In the genomic region with DNA sequence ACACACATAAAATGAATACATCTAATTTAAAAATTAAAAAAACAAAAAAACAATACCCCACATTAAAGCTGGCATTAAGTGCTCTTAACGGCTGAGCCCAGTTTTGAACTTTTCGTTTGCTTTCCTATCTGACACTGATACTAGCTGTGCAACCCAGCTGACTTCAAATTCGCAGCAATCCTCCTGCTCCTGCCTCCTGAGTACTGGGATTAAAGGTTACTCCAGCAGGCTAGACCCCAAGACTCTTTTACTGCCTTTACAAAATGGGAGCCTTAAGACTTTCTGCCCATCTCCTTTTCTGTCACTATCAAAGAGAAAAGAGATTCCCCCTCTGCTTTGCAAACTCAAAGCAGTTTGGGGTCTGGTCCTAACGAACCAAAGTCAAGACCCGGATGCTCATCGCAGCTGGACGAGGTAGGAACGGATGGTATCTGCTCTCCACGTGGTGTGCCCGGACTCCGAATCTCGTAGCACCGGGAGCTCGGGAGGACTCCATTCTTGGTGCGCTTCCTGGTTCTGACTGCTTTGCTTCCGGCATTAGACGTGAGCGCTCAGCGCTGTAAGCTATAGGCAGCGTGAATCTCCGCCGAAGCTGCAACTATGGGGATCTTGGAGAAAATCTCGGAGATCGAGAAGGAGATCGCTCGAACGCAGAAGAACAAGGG, we compare ENCODE assay signal across 8 mouse cellular contexts. TPM values are rescaled to one million over a fixed set of nuclear protein-coding genes. Genes with fewer than 3 reads are reported as not detected.
DNase-seq lines count a peak whose midpoint lies in the region; ATAC-seq and TF ChIP-seq lines count a peak whose summit lies in the region.

TSS of gene Drg2 (plus strand) at position 512 of the 665 bp plus-strand sequence.

- intact Hi-C loops in heart, postnatal 36 days (cut with DNase I): no loop called here

- no peak for TF ChIP-seq CTCF in G1E (IDR thresholded peaks at IDR 0.05; ENCODE audit: low read depth, low read length)
- no peak for TF ChIP-seq CTCF in layer of hippocampus, adult 2 months (conservative IDR thresholded peaks at IDR 0.05)
- no peak for TF ChIP-seq CTCF in lung, embryonic 14.5 days (IDR thresholded peaks at IDR 0.05; ENCODE audit: low read depth)
- TF ChIP-seq CTCF in olfactory bulb, adult 2 months (IDR thresholded peaks at IDR 0.05; ENCODE audit: insufficient read depth, low read depth, low read length): no peak
- TF ChIP-seq CTCF in thymus, adult 2 months (IDR thresholded peaks at IDR 0.05; ENCODE audit: borderline replicate concordance, control insufficient read depth, extremely low read depth, insufficient read depth, low read length, poor library complexity): no peak

- peak within 1 kb of the TSS; percentile 86 for H3K4me2 ChIP-seq in forebrain, embryonic 16.5 days (ENCODE audit: low read length)
- peak within 1 kb of the TSS; percentile 93 for H3K4me2 ChIP-seq in lung, embryonic 14.5 days

- peak within 1 kb of the TSS; percentile 43; the same call in 1 of the 2 replicates for H3K27ac ChIP-seq in forebrain, embryonic 16.5 days (ENCODE audit: low read length)
- peak within 1 kb of the TSS; percentile 82 for H3K27ac ChIP-seq in layer of hippocampus, adult 2 months
- H3K27ac ChIP-seq in lung, embryonic 14.5 days (ENCODE audit: low read depth): no peak within 1 kb of the TSS
- peak within 1 kb of the TSS; percentile 59 for H3K27ac ChIP-seq in olfactory bulb, adult 2 months (ENCODE audit: insufficient read depth, low read depth, low read length)
- H3K27ac ChIP-seq in thymus, adult 2 months (ENCODE audit: control insufficient read depth, insufficient read depth, low read length): peak within 1 kb of the TSS; percentile 9; the same call in 1 of the 2 replicates

- ATAC-seq in G1E (ENCODE audit: extremely low read depth, insufficient number of reproducible peaks, low FRiP score, poor library complexity, severe bottlenecking): peak; percentile 76
- ATAC-seq in forebrain, embryonic 16.5 days: peak; percentile 98
- ATAC-seq in lung, embryonic 14.5 days (ENCODE audit: insufficient read depth): peak; percentile 93

- no peaks in the 10 kb centered on the region for H3K27me3 ChIP-seq in G1E (ENCODE audit: insufficient read depth, low read length)
- H3K27me3 ChIP-seq in forebrain, embryonic 16.5 days (replicated peaks; ENCODE audit: control insufficient read depth, insufficient read depth, low read length): no peaks in the 10 kb centered on the region
- H3K27me3 ChIP-seq in lung, embryonic 14.5 days (ENCODE audit: insufficient read depth, low read length): no peaks in the 10 kb centered on the region
- no peaks in the 10 kb centered on the region for H3K27me3 ChIP-seq in thymus, adult 2 months (ENCODE audit: control insufficient read depth, insufficient read depth, low read length)

- peak within 1 kb of the TSS; percentile 80 for H3K4me3 ChIP-seq in G1E (ENCODE audit: low read depth, low read length)
- peak within 1 kb of the TSS; percentile 69 for H3K4me3 ChIP-seq in forebrain, embryonic 16.5 days (replicated peaks; ENCODE audit: low read length)
- peak within 1 kb of the TSS; percentile 83 for H3K4me3 ChIP-seq in layer of hippocampus, adult 2 months
- peak within 1 kb of the TSS; percentile 72 for H3K4me3 ChIP-seq in lung, embryonic 14.5 days (ENCODE audit: low read depth, low read length)
- peak within 1 kb of the TSS; percentile 75 for H3K4me3 ChIP-seq in olfactory bulb, adult 2 months (ENCODE audit: insufficient read depth, low read depth, low read length)
- H3K4me3 ChIP-seq in thymus, adult 2 months (ENCODE audit: control insufficient read depth, insufficient read depth, low read length): peak within 1 kb of the TSS; percentile 71

- peaks cover 43% of the 10 kb centered on the region for H3K36me3 ChIP-seq in G1E (replicated peaks)
- peaks cover 9% of the 10 kb centered on the region for H3K36me3 ChIP-seq in forebrain, embryonic 16.5 days (ENCODE audit: control insufficient read depth, insufficient read depth)
- peaks cover 30% of the 10 kb centered on the region for H3K36me3 ChIP-seq in lung, embryonic 14.5 days (ENCODE audit: insufficient read depth)
- H3K36me3 ChIP-seq in thymus, adult 2 months (ENCODE audit: control insufficient read depth, insufficient read depth, low read length): 0 out of 2 replicates have a peak, but pooled peaks cover 8% of the 10 kb centered on the region

- peak within 1 kb of the TSS; percentile 73 for H3K9ac ChIP-seq in forebrain, embryonic 16.5 days (replicated peaks; ENCODE audit: low read depth, low read length)
- peak within 1 kb of the TSS; percentile 88 for H3K9ac ChIP-seq in lung, embryonic 14.5 days

- TF ChIP-seq POLR2A in olfactory bulb, adult 2 months (IDR thresholded peaks at IDR 0.05; ENCODE audit: insufficient read depth, low read depth, low read length): peak; percentile 63; the same call in 1 of the 2 replicates
- no peak for TF ChIP-seq POLR2A in thymus, adult 2 months (IDR thresholded peaks at IDR 0.05; ENCODE audit: control insufficient read depth, extremely low read depth, insufficient read depth, low read length, poor library complexity)

- 5% methylated on average over 27 of the region's 27 CpGs for WGBS in forebrain, embryonic 16.5 days
- WGBS in lung, embryonic 14.5 days: 5% methylated on average over 27 of the region's 27 CpGs
- 6% methylated on average over 27 of the region's 27 CpGs for WGBS in olfactory bulb, adult 2 months
- WGBS in thymus, adult 2 months: 7% methylated on average over 27 of the region's 27 CpGs

- H3K4me1 ChIP-seq in G1E (ENCODE audit: insufficient read depth, low read depth, low read length): peaks cover 30% of the 10 kb centered on the region
- peaks cover 10% of the 10 kb centered on the region for H3K4me1 ChIP-seq in forebrain, embryonic 16.5 days (replicated peaks; ENCODE audit: control insufficient read depth, insufficient read depth, low read length)
- 0 out of 2 replicates have a peak, but pooled peaks cover 5% of the 10 kb centered on the region for H3K4me1 ChIP-seq in lung, embryonic 14.5 days (ENCODE audit: insufficient read depth)
- H3K4me1 ChIP-seq in olfactory bulb, adult 2 months (ENCODE audit: control insufficient read depth, insufficient read depth, low read length): peaks cover 14% of the 10 kb centered on the region
- peaks cover 7% of the 10 kb centered on the region for H3K4me1 ChIP-seq in thymus, adult 2 months (replicated peaks; ENCODE audit: control insufficient read depth, insufficient read depth, low read length)

- peak; percentile 83 for DNase-seq in G1E (ENCODE audit: low spot score)
- peak; percentile 79 to 90 for DNase-seq in cerebellum, adult 18-20 months
- peak; percentile 87 to 89 for DNase-seq in heart, postnatal 36 days
- peak; percentile 90 to 92 for DNase-seq in layer of hippocampus, adult 2 months (ENCODE audit: low spot score in 2 of 2)
- peak; percentile 96 for DNase-seq in lung, embryonic 14.5 days
- DNase-seq in thymus, adult 2 months: peak; percentile 87

- no peaks in the 10 kb centered on the region; the same call in 1 of the 2 replicates for H3K9me3 ChIP-seq in G1E (replicated peaks)
- H3K9me3 ChIP-seq in forebrain, embryonic 16.5 days (ENCODE audit: control insufficient read depth, low read length): no peaks in the 10 kb centered on the region
- H3K9me3 ChIP-seq in lung, embryonic 14.5 days (ENCODE audit: low read depth, low read length): no peaks in the 10 kb centered on the region

RNA-seq across cellular contexts. Expression of gene Drg2, which starts in this region (rescaled TPM):
- total RNA-seq in G1E (2014; fragmentation: Nextera tagmentation) (52.1 and 55.7 TPM in 2 replicates), G1E (2017) (42.0 and 57.6 TPM in 2 replicates)
- polyA plus RNA-seq in G1E (2012): 56.3 and 62.0 TPM in 2 replicates
- polyA plus RNA-seq in forebrain, embryonic 16.5 days (2015; fragmentation: Nextera tagmentation; extraction: Ambion mirVana): 103 TPM in 2 replicates
- 10 to 100 TPM; 28.6 to 32.0 TPM for total RNA-seq in heart, postnatal 36 days (2021)
- total RNA-seq in layer of hippocampus, adult 2 months (2021): 10 to 100 TPM; 77.1 to 79.4 TPM
- polyA plus RNA-seq in lung, embryonic 14.5 days (2014; fragmentation: Nextera tagmentation; extraction: Ambion mirVana): 105 and 109 TPM in 2 replicates
- polyA plus RNA-seq in olfactory bulb, adult 2 months (2012; ENCODE audit: insufficient read depth, insufficient read length, low replicate concordance, missing spikeins): not detected in 2 replicates
- polyA plus RNA-seq in thymus, adult 2 months (2012; rRNA removed): 59.9 and 60.7 TPM in 2 replicates

Comparison
In these comparisons a context has a peak if more than half of its experiments do, and no peak if none do; other contexts are left out.
1. RNA of gene Drg2 (polyA plus RNA-seq): 105 to 109 TPM in lung, embryonic 14.5 days, 103 TPM in forebrain, embryonic 16.5 days, 56.3 to 62.0 TPM in G1E and 59.9 to 60.7 TPM in thymus, adult 2 months; not detected in olfactory bulb, adult 2 months; every median in the first group is over 10 times any median in the second.
2. Peak in every context shown above with its lines, with median percentiles within 50 percentile points of each other: ATAC-seq, DNase-seq and H3K4me3 ChIP-seq.